Mouse (Mus musculus): ENCODE measurements around the gene D430042O09Rik. TPM values are rescaled to one million over a fixed set of nuclear protein-coding genes. Genes with fewer than 3 reads are reported as not detected.

Gene D430042O09Rik
- polyA plus RNA-seq, 1 experiment from 2014 or later, result 9.8 TPM

DNA sequence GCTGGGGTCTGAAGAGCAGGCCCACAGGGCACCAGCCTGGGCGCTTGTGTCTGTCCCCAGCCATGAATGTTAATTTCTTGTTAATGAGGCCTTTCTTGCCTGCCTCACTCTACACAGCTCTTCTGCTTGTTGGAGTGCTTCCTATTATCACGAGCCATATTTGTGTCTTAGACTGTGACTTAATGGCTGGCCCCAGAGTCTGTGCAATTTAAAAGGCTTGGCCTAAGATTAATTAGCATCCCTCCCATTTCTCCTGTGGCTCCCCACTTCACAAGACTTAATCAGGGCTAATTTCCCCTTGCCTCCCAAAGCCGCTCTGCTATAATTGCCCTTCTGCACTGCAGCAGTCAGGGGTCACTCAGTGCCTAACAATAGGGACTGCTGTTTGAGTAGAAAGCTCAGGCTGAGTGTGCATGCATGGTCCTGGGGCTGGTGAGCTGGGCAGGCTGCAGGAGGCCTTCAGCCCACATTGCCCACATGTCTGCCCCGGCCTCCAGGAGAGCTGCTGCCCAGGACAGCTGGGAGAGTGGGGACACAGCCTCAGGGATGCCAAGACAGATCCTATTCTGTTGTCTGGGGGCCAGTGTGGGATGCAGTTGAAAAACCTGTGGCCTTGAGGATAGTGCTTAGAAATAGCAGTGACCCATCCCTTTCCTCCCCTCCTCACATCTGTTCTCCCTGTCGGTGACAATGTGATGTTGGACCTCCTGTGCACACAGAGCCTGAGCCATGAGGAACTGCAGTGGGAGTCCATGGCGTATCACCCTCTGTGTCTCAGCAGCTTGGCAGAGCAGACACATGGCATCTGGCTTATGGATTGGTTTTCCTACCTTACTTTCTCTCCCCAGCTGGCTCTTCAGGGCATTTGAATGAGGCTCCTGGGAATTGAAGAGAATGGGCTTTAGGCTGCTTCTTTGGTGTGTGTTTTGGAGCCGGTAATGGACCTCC lies 55.5 kb downstream of the D430042O09Rik start:
- H3K36me3 ChIP-seq (ENCODE audit: control insufficient read depth, insufficient read depth, low read length), result no peaks in the 10 kb centered on the region; the same call in 1 of the 2 replicates
- H3K9me3 ChIP-seq (ENCODE audit: control insufficient read depth, low read depth, low read length), result no peaks in the 10 kb centered on the region
- H3K9ac ChIP-seq (replicated peaks; ENCODE audit: low read depth, low read length), result no peak overlapping the region
- WGBS, result 71% methylated on average over 7 of the region's 7 CpGs
- H3K4me3 ChIP-seq (ENCODE audit: low read depth, low read length), result no peak overlapping the region
- no peak overlapping the region for H3K4me2 ChIP-seq (replicated peaks; ENCODE audit: low read depth, low read length)
- no peak overlapping the region for H3K27ac ChIP-seq (ENCODE audit: low read length)
- H3K4me1 ChIP-seq (ENCODE audit: control insufficient read depth, insufficient read depth, low read length), result no peaks in the 10 kb centered on the region
- H3K27me3 ChIP-seq (ENCODE audit: control insufficient read depth, insufficient read depth, low read length), result no peaks in the 10 kb centered on the region
- no peak for ATAC-seq (ENCODE audit: insufficient number of reproducible peaks, insufficient read depth, low FRiP score, low read depth)

DNA sequence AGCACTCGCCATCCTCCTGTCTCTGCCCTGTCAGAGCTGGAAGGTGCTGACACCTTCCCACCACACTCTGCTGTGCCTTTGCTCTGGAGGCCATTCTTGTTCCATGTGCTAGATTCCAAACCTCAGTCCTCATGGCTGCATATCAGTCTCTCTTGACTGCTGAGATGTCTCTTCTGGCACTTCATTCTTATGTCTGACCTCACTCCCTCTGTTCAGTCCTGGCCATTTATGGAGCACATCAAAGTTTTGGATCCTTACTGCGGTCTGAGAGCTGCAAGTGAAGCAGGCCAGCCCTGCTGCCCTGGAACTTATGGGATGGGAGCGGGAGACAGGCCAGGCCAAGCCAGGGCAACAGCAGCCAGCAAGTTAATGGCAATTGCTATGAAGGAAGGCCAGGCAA lies 56.7 kb downstream of the D430042O09Rik start:
- 82% methylated on average over 3 of the region's 3 CpGs for WGBS
- Histone ChIP-seq H3K27ac (ENCODE audit: low read length) (no peak overlapping the region), H3K27me3 (ENCODE audit: control insufficient read depth, insufficient read depth, low read length) (no peaks in the 10 kb centered on the region), H3K9me3 (ENCODE audit: control insufficient read depth, low read depth, low read length) (no peaks in the 10 kb centered on the region), H3K9ac (replicated peaks; ENCODE audit: low read depth, low read length) (no peak overlapping the region), H3K4me2 (replicated peaks; ENCODE audit: low read depth, low read length) (no peak overlapping the region), H3K4me3 (ENCODE audit: low read depth, low read length) (no peak overlapping the region), H3K4me1 (ENCODE audit: control insufficient read depth, insufficient read depth, low read length) (no peaks in the 10 kb centered on the region), H3K36me3 (ENCODE audit: control insufficient read depth, insufficient read depth, low read length) (no peaks in the 10 kb centered on the region; the same call in 1 of the 2 replicates)
- no peak for ATAC-seq (ENCODE audit: insufficient number of reproducible peaks, insufficient read depth, low FRiP score, low read depth)

DNA sequence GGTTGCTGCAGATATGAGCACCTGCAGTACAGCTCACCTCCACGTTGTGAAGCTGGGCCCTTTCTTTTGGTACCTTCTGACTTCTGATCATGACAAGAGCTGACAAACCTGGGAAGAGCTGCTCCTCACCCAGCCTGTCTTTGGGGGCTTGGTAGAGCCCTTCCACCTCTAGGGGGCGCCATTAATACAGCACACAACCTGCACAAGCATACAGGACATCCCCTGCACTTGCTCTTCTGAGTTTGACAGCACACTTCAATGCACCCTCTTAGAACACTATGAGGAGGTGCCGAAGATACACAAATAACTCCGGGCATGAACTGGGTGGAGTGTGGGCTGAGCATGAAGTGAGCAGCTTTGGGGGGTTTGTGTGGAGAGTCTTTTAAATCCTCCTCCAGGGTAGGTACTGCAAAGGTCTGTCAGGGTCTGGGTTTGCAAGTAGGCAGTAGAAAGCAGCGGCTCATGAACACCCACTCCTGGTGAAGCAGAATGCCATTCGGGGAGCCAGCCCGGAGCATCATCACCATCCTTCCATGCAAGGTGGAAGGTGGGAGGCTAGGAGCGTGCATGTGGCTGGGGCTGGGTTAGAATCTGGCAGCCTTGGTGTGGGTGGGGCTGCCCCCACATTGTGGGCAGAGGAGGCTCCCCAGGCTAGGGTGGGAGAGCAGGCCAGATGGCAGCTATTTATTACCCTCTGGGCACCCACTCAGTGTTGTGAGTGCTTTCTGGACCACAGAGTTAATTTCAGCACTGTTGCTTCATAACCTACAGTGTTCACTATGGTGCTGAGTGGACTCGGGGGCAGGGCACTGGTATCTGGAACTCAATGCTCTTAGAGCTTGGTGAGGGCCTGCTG lies 59.5 kb downstream of the D430042O09Rik start:
- Histone ChIP-seq H3K4me2 (replicated peaks; ENCODE audit: low read depth, low read length) (no peak overlapping the region), H3K4me1 (ENCODE audit: control insufficient read depth, insufficient read depth, low read length) (no peaks in the 10 kb centered on the region), H3K27ac (ENCODE audit: low read length) (no peak overlapping the region), H3K9ac (replicated peaks; ENCODE audit: low read depth, low read length) (no peak overlapping the region), H3K36me3 (ENCODE audit: control insufficient read depth, insufficient read depth, low read length) (peaks cover 7% of the 10 kb centered on the region), H3K4me3 (ENCODE audit: low read depth, low read length) (no peak overlapping the region), H3K27me3 (ENCODE audit: control insufficient read depth, insufficient read depth, low read length) (no peaks in the 10 kb centered on the region), H3K9me3 (ENCODE audit: control insufficient read depth, low read depth, low read length) (no peaks in the 10 kb centered on the region)
- ATAC-seq (ENCODE audit: insufficient number of reproducible peaks, insufficient read depth, low FRiP score, low read depth), result peak; percentile 53; the same call in 1 of the 2 replicates
- WGBS, result 64% methylated on average over 9 of the region's 9 CpGs

DNA sequence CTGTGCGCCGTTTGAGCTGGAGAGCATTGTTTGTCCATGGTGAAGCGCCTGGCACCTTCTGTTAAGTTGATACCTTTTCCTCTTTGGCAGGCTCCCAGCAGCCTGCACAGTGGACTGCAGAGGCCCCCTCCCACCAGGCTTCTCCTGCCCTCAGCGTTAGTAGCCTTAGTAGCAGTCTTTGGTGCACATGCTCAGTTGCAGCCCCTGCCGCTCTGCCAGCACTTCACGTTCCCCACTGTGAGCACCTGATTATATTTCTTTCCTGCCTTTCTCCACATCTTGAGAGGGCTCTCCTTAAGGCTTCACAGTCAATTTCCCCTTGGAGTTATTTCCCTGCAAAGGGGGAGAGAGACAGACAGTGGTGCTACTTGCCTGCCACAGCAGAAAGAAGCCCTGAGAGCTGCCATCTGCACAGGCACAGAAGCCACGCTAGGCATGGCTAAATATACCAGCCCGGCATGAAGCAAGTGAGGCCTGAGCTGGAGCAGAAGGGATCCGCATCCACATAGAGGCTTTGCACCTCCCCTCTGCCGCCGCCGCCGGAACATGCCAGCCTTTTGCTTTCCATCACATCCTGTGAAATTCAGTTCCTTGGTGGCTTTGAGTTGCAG lies 65.4 kb downstream of the D430042O09Rik start:
- H3K27ac ChIP-seq (ENCODE audit: low read length), result no peak overlapping the region
- H3K27me3 ChIP-seq (ENCODE audit: control insufficient read depth, insufficient read depth, low read length), result no peaks in the 10 kb centered on the region
- no peak overlapping the region for H3K4me3 ChIP-seq (ENCODE audit: low read depth, low read length)
- peaks cover 7% of the 10 kb centered on the region for H3K36me3 ChIP-seq (ENCODE audit: control insufficient read depth, insufficient read depth, low read length)
- H3K9ac ChIP-seq (replicated peaks; ENCODE audit: low read depth, low read length), result no peak overlapping the region
- no peaks in the 10 kb centered on the region for H3K9me3 ChIP-seq (ENCODE audit: control insufficient read depth, low read depth, low read length)
- H3K4me2 ChIP-seq (replicated peaks; ENCODE audit: low read depth, low read length), result no peak overlapping the region
- WGBS, result 76% methylated on average over 13 of the region's 13 CpGs
- ATAC-seq (ENCODE audit: insufficient number of reproducible peaks, insufficient read depth, low FRiP score, low read depth), result no peak
- no peaks in the 10 kb centered on the region for H3K4me1 ChIP-seq (ENCODE audit: control insufficient read depth, insufficient read depth, low read length)

DNA sequence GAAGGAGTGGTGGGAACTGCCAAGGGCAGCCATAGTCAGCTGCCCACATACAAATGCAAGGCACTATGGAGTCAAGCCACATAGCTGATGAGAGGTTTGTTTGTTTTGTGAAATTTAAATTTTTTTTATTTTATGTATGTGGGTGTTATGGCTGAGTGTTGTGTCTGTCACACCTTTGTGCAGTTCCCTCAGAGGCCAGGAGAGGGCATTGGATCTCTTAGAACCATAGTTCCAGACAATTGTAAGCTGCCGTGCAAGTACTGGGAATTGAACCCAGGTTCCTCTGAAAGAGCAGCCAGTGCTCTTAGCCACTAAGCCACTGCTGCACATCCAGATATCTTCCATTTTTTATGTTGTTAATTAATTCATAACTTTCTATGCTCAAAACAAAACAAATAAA lies 75.5 kb downstream of the D430042O09Rik start:
- WGBS, result 83% methylated on average over 1 of the region's 1 CpGs
- H3K4me1 ChIP-seq (ENCODE audit: control insufficient read depth, insufficient read depth, low read length), result no peaks in the 10 kb centered on the region
- H3K27ac ChIP-seq (ENCODE audit: low read length), result no peak overlapping the region
- no peak for ATAC-seq (ENCODE audit: insufficient number of reproducible peaks, insufficient read depth, low FRiP score, low read depth)
- H3K9me3 ChIP-seq (ENCODE audit: control insufficient read depth, low read depth, low read length), result no peaks in the 10 kb centered on the region
- H3K27me3 ChIP-seq (ENCODE audit: control insufficient read depth, insufficient read depth, low read length), result no peaks in the 10 kb centered on the region
- H3K4me3 ChIP-seq (ENCODE audit: low read depth, low read length), result no peak overlapping the region
- H3K9ac ChIP-seq (replicated peaks; ENCODE audit: low read depth, low read length), result no peak overlapping the region
- H3K4me2 ChIP-seq (replicated peaks; ENCODE audit: low read depth, low read length), result no peak overlapping the region
- H3K36me3 ChIP-seq (ENCODE audit: control insufficient read depth, insufficient read depth, low read length), result no peaks in the 10 kb centered on the region

DNA sequence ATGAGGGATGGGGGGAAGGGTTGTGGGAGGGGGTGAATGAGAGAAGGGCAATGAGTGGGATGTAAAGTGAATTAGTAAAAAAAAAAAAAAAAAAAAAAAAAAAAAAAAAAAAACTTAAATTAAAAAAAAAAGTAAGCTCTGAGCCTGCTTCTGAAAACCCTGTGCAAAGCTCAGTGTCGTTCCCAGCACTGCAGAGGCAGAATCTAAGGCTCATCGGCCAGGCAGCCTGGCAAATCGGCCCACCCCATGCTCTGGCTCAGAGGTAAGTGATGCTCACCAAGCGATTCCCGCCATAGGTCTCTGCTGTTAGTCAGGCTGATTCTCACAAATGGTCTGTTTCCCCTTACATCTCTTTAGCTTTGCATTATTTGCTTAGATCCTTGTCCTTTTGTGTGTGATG lies 78.4 kb downstream of the D430042O09Rik start:
- no peak overlapping the region for H3K9ac ChIP-seq (replicated peaks; ENCODE audit: low read depth, low read length)
- no peak overlapping the region for H3K4me3 ChIP-seq (ENCODE audit: low read depth, low read length)
- H3K4me1 ChIP-seq (ENCODE audit: control insufficient read depth, insufficient read depth, low read length), result no peaks in the 10 kb centered on the region
- no peaks in the 10 kb centered on the region for H3K27me3 ChIP-seq (ENCODE audit: control insufficient read depth, insufficient read depth, low read length)
- H3K9me3 ChIP-seq (ENCODE audit: control insufficient read depth, low read depth, low read length), result no peaks in the 10 kb centered on the region
- H3K27ac ChIP-seq (ENCODE audit: low read length), result no peak overlapping the region
- H3K36me3 ChIP-seq (ENCODE audit: control insufficient read depth, insufficient read depth, low read length), result no peaks in the 10 kb centered on the region
- no peak for ATAC-seq (ENCODE audit: insufficient number of reproducible peaks, insufficient read depth, low FRiP score, low read depth)
- no peak overlapping the region for H3K4me2 ChIP-seq (replicated peaks; ENCODE audit: low read depth, low read length)
- 75% methylated on average over 5 of the region's 5 CpGs for WGBS

DNA sequence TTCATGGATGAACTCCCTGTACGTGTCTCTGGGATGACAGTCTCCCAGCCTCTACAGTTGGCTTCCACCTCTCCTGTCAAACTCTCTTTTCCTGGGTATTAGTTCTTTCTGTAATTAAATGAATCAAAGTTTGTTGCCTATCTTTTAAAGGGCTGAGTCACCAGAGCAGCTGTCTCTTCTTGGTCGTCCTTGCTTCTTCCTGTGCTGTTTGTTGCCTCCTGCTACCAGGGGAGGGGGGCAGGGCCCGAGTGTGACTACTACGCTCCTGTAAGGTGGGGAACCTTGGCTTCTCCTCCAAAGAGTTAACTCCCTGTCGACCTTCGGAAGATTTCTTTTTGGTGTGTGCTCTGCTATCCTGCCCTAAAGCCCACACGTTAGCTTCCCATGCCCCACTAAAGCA lies 79.4 kb downstream of the D430042O09Rik start:
- no peak for ATAC-seq (ENCODE audit: insufficient number of reproducible peaks, insufficient read depth, low FRiP score, low read depth)
- Histone ChIP-seq H3K36me3 (ENCODE audit: control insufficient read depth, insufficient read depth, low read length) (no peaks in the 10 kb centered on the region), H3K27me3 (ENCODE audit: control insufficient read depth, insufficient read depth, low read length) (no peaks in the 10 kb centered on the region), H3K27ac (ENCODE audit: low read length) (no peak overlapping the region), H3K9me3 (ENCODE audit: control insufficient read depth, low read depth, low read length) (no peaks in the 10 kb centered on the region), H3K4me3 (ENCODE audit: low read depth, low read length) (no peak overlapping the region), H3K9ac (replicated peaks; ENCODE audit: low read depth, low read length) (no peak overlapping the region), H3K4me2 (replicated peaks; ENCODE audit: low read depth, low read length) (no peak overlapping the region), H3K4me1 (ENCODE audit: control insufficient read depth, insufficient read depth, low read length) (no peaks in the 10 kb centered on the region)
- WGBS, result 64% methylated on average over 7 of the region's 7 CpGs

DNA sequence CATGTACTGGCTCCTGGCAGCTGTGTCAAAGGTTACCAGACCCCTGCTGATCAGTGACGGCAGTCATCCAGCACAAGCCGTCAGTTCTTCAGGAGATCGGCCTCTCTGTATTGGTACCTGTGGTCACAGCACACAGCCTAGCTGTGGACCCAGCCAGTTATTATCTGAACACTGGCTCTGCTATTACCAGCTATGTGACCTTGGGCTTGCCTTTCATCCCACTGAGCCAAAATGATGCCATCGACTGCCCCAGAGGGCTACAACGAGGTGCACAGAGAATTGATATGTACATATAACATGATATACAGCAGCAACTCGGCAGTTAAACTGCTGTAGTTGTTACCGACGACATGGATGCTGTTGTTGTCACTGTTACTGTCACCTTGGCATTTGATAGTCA lies 82.4 kb downstream of the D430042O09Rik start:
- ATAC-seq (ENCODE audit: insufficient number of reproducible peaks, insufficient read depth, low FRiP score, low read depth), result no peak
- Histone ChIP-seq H3K27ac (ENCODE audit: low read length) (no peak overlapping the region), H3K9me3 (ENCODE audit: control insufficient read depth, low read depth, low read length) (no peaks in the 10 kb centered on the region), H3K4me3 (ENCODE audit: low read depth, low read length) (no peak overlapping the region), H3K4me2 (replicated peaks; ENCODE audit: low read depth, low read length) (no peak overlapping the region), H3K36me3 (ENCODE audit: control insufficient read depth, insufficient read depth, low read length) (no peaks in the 10 kb centered on the region), H3K27me3 (ENCODE audit: control insufficient read depth, insufficient read depth, low read length) (no peaks in the 10 kb centered on the region), H3K4me1 (ENCODE audit: control insufficient read depth, insufficient read depth, low read length) (no peaks in the 10 kb centered on the region), H3K9ac (replicated peaks; ENCODE audit: low read depth, low read length) (no peak overlapping the region)
- 88% methylated on average over 8 of the region's 8 CpGs for whole genome bisulfite sequencing

Data from stomach, embryonic 14.5 days (tissue).